Mouse (Mus musculus) cerebellum, adult 2 months (tissue): ENCODE measurements around the gene Pop5.

Source experiments
- CTCF ChIP-seq: fragments of 200-500 bp; IDR thresholded peaks from 2 replicates; pipeline ENCODE4 v1.5.1; 2011; ENCODE audit warnings: low read depth, mild to moderate bottlenecking, control low read depth, low read length, moderate library complexity, borderline replicate concordance; ENCODE audit not compliant: insufficient read depth
- POLR2A ChIP-seq: fragments of 200-500 bp; IDR thresholded peaks from 2 replicates; pipeline ENCODE4 v1.6.1; 2011; ENCODE audit warnings: low read length, control low read depth, borderline replicate concordance; ENCODE audit not compliant: insufficient read depth

GRCm38 (mm10) chr5:115278785-115279184, 43.1 kb downstream of the Pop5 start:
- no peak for TF ChIP-seq POLR2A
- TF ChIP-seq CTCF, result no peak
